Mouse (Mus musculus): Measurements from ENCODE around the gene Nudt19.
"Not testable (repeated sequence)": the region's sequence is repeated elsewhere in the genome, so short reads cannot be mapped to it uniquely, and the experiment has no call there.

Nudt19 gene

DNA sequence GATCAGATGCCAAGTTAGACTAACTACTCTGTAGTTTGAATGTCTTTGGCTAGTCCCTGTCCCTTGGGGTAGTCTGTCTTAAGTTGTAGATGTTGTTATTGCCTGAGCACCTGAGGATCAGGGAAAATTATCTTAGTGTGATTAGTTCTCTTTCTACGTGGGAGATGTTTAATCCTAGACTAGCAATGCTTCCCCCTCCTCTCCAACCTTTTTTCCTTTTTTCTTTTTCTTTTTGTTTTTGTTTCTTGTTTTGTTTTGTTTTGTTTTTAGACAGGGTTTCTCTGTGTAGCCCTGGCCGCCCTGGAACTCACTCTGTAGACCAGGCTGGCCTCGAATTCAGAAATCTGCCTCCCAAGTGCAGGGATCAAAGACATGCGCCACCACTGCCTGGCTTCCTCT is at the start of gene Nudt19:
TSS of gene Nudt19 (minus strand) at position 100 of the 399 bp plus-strand sequence.
- no peak for DNase-seq (ENCODE audit: extremely low read depth, low read depth)

DNA sequence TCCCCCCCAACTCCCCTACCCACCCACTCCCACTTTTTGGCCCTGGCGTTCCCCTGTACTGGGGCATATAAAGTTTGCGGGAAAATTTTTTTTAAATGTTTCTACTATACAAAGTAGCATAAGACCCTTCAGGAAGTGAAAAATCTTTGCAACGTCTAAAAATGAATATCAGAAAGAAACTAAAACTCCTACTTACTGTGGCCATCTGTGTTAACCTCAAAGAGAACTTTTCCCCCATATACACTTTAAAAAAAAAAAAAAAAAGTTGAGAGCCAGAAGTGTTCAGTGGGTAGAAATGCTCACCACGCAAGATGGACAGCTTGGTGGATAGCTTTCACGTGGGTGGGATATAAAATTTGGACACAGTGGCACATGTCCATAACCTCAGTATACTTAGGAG is 46.7 kb upstream of the Nudt19 start:
- no peak for DNase-seq (ENCODE audit: extremely low read depth, low read depth)

DNA sequence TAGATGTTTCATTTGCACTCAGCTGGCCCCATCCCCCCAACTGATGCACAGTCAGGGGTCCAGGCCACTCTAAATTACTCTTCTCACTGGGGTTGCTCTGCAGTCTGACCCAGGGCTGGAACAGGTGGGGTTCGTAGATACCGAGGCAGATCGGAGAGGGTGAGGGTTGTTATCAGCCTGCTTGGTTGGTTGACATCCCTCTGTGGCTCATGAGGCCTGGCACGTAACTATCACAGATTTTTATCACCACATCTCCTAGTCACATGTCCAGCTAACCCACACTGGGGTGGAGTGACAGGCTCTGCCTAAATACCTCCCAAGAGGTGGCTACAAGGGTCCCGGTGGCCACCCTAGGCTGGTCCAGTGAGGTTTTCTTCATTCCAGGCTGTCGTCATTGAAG is 45.0 kb upstream of the Nudt19 start:
- peak; percentile 35 for DNase-seq (ENCODE audit: extremely low read depth, low read depth)

DNA sequence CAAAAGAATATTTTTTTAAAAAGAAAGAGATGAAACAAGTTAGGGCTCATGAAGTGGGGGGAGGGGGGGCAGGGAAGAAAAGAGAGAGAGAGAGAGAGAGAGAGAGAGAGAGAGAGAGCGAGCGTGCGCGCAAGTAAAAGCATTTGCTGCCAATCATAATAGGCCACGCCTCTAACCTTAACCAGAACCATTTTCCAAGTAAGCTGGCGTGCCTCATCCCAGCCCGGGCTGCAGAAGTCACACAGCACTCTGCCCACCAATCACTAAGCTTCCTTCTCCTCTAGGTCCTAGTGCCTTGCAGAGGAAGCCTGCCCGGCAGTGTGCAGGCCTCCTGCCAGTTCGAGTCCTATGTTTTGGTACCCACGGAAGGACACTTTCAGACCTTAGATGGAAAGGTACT is 43.9 kb upstream of the Nudt19 start:
- DNase-seq (ENCODE audit: extremely low read depth, low read depth): no peak

DNA sequence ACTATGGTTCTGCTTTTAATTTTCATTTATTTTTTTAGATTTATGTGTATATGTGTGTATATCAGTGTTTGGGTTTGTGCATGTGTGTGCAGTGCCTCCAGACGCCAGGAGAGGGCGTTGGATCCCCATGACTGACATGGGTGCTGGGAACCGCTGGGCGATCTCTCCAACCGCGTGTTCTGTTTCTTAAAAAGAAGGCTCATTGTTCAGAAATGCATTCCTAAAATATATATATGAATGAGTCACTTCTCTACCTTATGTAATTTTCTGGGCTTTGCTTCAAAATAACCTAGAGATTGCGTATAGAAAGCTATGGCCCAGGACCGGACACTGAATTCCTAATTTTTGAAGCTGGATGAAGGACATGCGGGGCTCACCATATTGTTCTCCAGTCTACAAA is 43.4 kb upstream of the Nudt19 start:
- no peak for DNase-seq (ENCODE audit: extremely low read depth, low read depth)

DNA sequence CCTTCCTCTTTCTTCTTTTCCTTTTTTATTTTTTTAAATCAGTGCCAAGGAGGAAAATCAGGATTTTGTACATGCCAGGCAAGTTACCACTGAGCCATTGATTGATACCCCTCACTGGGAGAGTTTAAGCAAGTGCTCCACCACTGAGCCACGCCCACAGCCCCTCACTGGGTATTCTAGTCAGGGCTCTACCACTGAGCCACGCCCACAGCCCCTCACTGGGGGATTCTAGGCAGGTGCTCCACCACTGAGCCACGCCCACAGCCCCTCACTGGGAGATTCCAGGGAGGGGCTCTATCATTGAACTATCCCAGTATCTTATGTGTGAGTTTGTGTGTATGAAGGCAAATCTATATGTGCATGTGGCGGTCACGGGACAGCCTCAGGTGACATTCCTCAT is 38.2 kb upstream of the Nudt19 start:
- no peak for DNase-seq (ENCODE audit: extremely low read depth, low read depth)

DNA sequence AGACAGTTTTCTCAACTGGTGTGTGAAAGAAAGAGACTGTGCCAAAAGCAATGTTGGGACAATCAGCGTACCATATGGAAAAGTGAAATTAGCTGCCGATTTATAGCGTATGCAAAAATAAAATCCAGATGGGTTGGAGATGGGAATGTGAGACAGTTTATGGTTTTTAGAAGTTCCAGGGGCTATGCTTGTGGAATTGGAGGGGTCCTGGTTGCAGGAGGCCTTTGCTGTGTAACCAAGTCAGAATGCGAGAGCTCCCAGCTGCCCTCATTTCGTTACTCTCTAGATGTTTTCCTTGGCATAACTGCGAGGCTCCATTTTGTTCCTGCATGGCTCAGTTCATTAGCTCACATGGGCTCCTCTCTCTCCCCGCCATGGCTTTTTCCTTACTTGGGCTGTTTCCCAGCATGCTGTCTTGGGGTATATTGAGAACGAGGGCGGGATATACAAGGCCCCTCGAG is 34.7 kb upstream of the Nudt19 start:
- no peak for DNase-seq (ENCODE audit: extremely low read depth, low read depth)

DNA sequence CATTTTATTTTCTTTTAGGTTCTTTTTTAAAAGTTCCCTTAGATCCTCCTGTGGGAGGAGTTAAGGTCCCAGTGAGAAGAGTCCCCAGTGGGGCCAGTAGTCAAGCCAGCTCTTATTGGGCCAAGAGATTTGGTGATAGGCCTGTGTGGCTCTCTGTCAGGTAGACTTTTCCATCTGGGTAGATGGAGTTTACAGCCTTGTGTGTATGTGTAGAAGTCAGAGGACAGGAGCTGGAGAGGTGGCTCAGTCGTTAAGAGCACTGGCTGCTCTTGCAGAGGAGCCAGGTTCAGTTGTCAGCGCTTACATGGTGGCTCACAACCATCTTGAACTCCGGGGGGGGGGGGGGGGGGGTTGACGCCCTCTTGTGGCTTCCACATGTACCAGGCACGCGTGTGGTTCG is 33.4 kb upstream of the Nudt19 start:
- DNase-seq (ENCODE audit: extremely low read depth, low read depth): no peak

DNA sequence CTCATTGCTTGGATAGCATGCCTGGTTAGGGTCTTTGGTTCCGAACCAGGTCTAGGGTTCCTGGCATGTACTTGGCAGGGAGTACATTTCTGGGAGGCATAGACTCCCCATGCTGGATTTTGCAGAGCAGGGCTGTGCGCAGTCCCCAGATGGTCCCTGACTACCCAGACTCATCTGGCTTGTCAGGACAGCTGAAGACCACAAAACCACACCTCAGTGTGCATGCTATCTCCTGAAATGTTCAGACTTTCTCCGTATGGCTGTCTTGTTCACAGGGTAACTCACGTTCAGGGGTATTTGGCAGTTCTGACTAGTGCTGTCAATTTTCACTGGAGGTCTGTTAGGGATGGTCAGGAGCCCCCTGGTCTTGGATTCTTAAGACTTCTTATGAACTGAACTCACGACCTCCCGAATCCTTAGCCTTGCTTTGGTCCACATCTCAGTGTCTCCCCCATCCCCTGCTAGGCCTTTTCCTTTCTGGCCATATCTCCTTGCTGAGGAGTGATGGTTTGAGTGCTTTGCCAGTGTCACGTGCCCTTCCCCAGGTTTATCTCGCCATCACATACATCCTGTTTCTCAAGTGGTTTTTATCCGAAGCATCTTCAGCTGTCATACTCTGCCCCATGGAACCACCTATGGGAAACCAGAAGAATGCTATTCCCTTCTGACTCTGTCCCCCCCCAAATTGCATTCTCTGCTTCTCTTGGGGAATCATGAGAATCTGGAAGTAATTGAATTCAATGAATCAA is 32.8 kb upstream of the Nudt19 start:
- peak; percentile 89 for DNase-seq (ENCODE audit: extremely low read depth, low read depth)

DNA sequence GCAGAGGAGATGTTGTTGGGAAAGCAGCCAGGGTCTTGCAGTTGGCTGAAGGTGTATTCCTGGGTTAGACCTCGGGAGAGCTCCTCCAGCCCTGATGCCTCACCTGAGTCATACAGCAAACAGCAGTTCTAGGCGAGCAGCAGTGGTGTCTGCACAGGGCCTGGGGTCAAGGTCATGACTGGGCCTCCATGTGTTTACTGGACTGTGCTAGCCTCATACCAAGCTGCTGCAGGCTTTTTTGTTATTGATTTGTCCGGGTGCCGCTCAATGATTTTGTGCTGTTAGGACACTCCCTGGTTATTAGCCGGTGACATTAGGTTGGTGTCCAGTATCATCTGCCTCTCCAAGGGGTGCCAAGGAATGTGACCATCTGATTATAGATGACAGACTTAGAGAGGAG is 31.6 kb upstream of the Nudt19 start:
- no peak for DNase-seq (ENCODE audit: extremely low read depth, low read depth)

DNA sequence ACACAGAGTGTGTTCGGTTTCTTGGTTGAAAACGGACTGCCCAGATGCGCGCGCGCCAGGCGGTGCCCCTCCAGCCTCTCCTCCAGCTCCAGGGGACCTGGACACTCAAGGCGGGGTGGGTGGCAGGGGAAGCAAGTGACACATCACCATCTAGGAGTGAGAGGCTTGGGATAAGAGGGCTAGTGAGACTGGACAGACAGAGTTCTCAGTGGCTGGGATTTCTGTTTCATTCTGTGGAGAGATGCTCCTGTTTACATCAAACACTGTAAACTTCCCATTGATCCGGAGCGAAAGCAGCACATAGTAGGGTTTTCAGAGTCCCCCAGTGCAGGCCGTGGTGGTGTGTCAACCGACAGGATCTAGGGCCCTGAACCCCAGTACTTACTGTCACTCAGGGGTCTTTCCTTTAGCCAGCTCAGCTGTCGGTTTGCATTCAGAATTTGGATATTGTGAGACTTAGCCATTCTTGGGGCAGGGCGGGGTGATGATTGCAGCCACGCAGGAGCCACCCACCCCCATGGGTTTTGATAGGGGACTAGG is 30.9 kb upstream of the Nudt19 start:
- DNase-seq (ENCODE audit: extremely low read depth, low read depth): no peak

DNA sequence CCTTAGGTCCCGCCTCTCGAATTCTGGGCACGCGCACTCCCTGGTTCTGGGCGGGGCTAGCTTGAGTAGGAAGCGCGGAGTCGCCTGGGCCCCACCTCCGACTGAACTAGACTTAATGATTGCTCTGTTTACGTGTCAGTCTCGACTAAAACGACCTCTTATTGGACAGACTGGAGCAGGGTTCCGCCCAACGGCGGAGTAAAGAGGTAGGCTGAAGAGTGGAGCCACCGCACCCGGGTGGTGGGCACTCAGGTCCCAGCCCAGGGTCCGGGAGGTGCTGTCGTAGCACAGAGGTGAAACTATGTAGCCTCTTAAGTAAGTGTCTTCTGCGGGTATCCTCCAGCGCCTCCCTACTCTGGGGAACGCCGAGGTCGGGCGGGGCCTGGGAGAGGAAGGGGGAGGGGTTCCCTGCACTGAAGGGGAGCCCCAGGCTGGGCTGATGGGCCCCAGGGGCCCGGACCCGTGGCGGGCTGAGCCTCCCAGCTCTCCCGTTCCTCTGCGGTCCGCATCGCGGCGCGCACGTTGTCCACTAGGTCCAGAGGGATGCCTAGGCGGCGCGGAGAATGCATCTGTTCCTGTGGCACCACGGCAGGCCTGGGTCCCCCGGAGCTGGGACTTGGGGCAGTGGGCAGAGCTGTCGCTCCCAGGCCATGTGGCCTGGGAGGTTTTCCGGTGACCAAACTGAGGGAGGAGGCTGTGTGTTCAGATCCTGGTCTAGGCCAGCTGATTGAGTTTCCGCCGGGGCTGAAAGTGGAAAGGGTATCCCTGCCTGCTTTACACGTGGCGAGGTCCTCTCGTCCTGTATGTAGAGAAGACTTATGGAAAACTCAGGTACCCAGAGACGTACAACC is 30.2 kb upstream of the Nudt19 start, which contains the start of gene Ankrd27:
TSS of gene Ankrd27 (plus strand) at position 190 of the 851 bp plus-strand sequence.
- DNase-seq (ENCODE audit: extremely low read depth, low read depth): peak; percentile 93

DNA sequence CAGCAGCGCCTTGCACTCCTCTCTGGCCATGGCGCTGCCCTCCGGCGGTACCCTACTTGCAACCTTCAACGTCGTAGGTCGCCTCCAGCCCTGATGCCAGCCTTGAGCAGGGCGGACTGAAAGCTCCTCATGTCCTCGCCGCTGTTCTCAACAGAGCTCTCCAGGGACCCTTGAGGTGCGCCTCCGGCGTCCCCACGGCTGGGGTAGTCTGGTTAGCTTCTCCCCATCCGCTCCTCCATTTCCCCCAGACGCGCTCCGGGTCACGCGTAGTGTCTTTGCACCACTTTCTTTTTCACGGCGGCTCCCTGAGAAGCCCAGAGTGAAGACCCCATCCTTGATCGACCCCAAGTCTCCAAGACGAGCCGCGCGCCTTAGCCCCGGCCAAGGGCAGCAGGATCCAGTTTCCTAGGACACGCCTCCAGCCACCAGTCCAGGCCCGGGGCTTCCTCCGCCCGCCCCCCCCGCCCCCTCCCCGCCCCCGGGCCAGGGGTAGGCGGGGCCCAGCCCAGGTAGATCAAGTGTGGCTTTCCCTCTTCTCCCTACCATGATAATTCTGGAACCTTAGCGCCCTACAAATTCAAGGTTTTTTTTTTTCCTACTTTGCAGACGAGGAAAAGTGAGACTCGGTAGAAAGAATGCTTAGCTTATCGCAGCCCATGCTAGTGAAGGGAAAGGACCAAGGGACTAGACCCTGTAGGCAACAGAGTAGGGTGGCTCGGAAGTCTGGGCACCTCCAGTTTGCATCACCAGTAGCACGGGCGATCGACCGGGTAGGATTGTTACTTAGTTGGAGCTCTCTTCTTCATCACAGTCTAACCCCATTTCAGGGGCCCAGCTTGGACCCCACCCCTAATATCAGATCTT is 29.3 kb upstream of the Nudt19 start, which contains the start of gene Rgs9bp:
TSS of gene Rgs9bp (minus strand) at position 392 of the 864 bp plus-strand sequence.
- DNase-seq (ENCODE audit: extremely low read depth, low read depth): peak; percentile 36

DNA sequence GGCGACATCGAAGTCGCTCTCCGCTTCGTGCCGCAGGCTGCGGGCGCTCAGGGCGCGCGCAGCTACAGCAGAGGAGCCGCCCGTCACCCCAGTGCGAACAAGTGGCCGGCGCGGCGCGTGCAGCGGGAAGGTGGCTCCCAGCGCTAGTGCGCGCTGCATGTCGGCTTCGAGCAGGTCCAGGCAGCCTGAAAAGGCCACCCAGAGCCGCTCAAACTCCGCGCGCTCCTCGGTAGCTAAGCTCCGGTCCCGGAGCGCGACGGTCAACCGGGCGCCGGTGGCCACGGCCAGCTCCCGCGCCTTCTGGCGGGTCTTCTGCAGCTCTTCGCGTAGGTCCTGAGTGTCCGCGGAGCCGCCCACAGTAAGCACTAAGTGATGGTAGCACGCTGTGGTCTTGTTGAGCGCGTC is 28.7 kb upstream of the Nudt19 start:
- no peak for DNase-seq (ENCODE audit: extremely low read depth, low read depth)

DNA sequence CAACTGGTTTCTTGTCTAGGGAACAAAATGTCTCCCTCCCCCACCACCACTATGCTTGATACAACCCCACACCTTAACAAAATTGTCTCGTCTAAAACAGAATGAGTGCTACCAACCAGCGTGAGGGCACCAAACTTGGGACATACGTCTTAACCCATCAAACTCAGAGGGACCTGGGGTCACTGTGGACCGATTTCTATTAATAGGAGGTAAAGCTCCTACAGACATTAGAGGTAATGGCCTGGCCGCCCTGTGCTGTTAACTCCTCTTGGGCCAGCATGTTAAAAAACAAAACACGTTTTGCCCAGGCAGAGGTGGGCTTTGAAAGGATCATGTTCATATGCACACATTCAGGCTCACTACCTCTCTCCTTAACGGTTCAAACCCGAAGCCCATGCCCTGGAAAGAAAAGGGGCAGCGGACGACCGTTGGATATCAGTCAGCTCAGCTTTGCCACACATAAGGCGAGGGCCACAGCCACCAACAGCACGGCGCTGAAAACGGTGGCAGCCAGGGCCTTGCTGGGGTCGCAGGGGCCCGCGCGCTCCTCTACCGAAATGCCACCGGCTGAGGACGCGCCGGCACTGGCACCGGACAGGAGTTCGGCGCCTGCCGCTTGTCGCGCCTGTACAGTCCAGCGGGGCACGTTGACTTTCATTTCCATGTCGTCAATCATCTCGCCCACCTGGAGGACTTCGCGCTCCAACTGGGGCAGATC is 28.1 kb upstream of the Nudt19 start:
- DNase-seq (ENCODE audit: extremely low read depth, low read depth): no peak

DNA sequence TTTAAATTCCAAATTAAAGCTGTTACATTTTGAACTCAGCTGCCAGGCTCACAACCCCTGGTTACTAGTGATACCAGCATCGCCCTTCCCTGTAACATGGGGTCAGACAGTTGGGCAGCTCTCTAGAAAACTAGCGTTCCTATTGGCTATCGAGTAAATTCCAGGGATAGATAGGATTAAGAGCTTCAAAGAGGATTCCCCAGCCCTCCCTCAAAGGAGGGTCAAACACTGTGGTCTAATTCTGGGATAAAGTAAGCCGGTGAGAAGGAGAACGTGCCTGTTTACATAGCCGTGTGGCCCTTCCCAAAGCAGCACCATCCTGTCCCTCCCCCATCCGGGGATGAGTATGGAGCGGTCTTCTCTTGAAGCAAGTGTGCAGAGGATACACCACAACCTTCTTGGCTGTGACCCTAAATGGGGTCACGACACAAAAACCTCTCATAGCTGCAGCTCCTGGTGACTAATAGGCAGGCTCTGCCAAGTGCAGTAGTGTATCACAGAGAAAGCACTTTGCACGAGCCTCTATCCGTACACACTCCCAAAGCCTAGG is 27.4 kb upstream of the Nudt19 start:
- DNase-seq (ENCODE audit: extremely low read depth, low read depth): no peak

DNA sequence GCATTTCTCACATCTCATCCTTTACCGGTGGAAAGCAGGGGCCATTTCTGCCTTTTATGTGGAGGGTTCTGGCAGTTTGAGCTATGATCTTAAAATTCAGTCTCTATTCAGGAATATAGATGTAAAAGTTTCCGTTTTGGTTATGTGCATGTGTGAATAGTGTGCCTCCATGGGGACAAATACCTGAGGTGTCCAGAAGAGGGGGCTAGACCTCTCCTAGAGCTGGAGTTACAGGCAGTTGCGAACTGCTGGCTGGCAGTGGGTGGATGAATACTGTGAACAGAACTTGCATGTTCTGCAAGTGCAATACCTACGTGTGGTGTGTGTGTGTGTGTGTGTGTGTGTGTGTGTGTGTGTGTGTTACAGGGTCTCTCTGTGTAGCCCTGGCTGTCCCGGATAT is 26.6 kb upstream of the Nudt19 start:
- DNase-seq (ENCODE audit: extremely low read depth, low read depth): peak; percentile 42

DNA sequence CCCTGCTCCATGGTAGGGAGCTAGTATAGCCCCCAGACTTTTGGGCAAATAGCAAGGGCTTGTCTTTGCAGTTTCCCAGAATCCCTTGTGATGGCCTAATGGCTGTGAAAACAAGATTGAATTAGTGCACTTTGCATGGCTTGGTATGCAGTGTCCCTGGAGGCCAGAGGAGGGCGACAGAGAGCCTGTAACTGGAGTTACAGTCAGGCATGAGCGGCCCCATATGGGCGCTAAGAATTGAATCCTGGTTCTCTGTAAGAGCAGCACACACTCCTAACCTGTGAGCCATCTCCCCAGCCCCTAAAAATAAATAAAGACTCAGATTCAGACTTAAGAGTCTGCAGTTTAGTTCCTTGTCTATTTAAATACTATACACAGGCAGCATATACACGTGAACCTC is 23.7 kb upstream of the Nudt19 start:
- peak; percentile 49 for DNase-seq (ENCODE audit: extremely low read depth, low read depth)

DNA sequence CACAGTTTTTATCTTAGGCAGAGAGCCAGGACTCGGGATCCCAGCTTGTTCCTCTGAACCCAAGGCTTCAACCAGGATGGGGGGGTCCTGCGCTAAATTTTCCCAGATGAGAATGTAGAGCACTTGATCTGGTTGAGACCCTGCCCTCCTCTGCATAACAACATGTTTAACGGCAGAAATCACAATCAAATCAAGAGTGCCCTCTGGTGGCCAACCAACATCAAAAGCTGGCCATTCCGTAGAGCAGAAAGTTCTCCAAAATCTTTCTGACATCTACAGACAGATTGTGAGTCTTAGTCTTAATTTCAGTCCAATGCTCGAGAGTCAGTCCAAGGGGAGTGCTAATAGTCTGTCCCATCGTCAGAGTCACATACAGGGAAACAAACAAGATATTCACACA is 14.8 kb upstream of the Nudt19 start:
- not testable (repeated sequence) for DNase-seq (ENCODE audit: extremely low read depth, low read depth)

DNA sequence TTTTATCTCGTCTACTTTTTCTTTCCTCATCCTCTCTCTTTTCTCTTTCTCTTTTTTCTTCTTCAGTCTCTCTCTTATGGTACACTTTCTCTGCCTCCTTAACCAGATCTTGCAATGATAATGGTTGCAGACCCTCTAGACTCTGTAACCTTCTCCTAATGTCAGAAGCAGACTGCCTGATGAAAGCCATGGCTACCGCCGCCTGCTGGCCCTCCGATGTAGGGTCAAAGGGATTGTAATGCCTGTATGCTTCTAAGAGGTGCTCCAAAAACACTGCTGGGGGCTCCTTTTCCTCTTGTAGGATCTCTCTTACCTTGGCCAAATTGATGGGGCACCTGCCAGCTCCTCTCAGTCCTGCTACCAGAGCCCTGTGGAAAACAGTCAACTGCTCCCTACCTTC is 13.6 kb upstream of the Nudt19 start:
- not testable (repeated sequence) for DNase-seq (ENCODE audit: extremely low read depth, low read depth)
